Mouse (Mus musculus) embryonic facial prominence, embryonic 13.5 days (tissue): ENCODE results near the gene Adprm. TPM values are rescaled to one million over a fixed set of nuclear protein-coding genes. Genes with fewer than 3 reads are reported as not detected.
A peak's percentile ranks its signal among the peaks of the same experiment; 100 is the strongest.
"Not testable (repeated sequence)": the region's sequence is repeated elsewhere in the genome, so short reads cannot be mapped to it uniquely, and the experiment has no call there.

Experiments used
- ATAC-seq: fragments of 200-750 bp; cut with Nextera tagmentation; 2 replicates; pipeline ENCODE4 v1.8.0; 2017; ENCODE audit warnings: low read depth; ENCODE audit not compliant: insufficient number of reproducible peaks, insufficient read depth, low FRiP score, low TSS enrichment
- H3K27ac ChIP-seq: fragments of 300-500 bp; sonication (generic); 2 replicates; pipeline ENCODE4 v1.5.1; 2015; ENCODE audit warnings: moderate library complexity, mild to moderate bottlenecking, inconsistent platforms
- H3K27me3 ChIP-seq: fragments of 300-500 bp; sonication (generic); 2 replicates; pipeline ENCODE4 v1.6.1; 2015; ENCODE audit warnings: mild to moderate bottlenecking, inconsistent platforms
- H3K36me3 ChIP-seq: fragments of 300-500 bp; sonication (generic); 2 replicates; pipeline ENCODE4 v1.6.1; 2015; ENCODE audit warnings: mild to moderate bottlenecking, inconsistent platforms
- H3K4me1 ChIP-seq: fragments of 300-500 bp; sonication (generic); 2 replicates; pipeline ENCODE4 v1.6.1; 2015; ENCODE audit warnings: inconsistent platforms
- H3K4me2 ChIP-seq: fragments of 300-500 bp; sonication (generic); 2 replicates; pipeline ENCODE4 v1.6.1; 2015; ENCODE audit warnings: moderate library complexity, mild to moderate bottlenecking, inconsistent platforms
- H3K4me3 ChIP-seq: fragments of 300-500 bp; sonication (generic); 2 replicates; pipeline ENCODE4 v1.5.1; 2015; ENCODE audit warnings: mild to moderate bottlenecking, inconsistent platforms
- H3K9ac ChIP-seq: fragments of 300-500 bp; sonication (generic); 2 replicates; pipeline ENCODE4 v1.6.1; 2015; ENCODE audit warnings: mild to moderate bottlenecking, inconsistent platforms
- H3K9me3 ChIP-seq: fragments of 300-500 bp; sonication (generic); 2 replicates; pipeline ENCODE4 v1.6.1; 2016; ENCODE audit warnings: inconsistent platforms
- WGBS: fragments of 180-500 bp; shearing (Covaris S2); methylation state at CpG from one replicate; pipeline ENCODE4 v1.1.7; 2015; ENCODE audit warnings: mixed read lengths; 5-methylcytosine and 5-hydroxymethylcytosine counted together
- polyA plus RNA-seq: library from polyadenylated mRNA; unstranded; fragments of >200 nt; fragmentation: Nextera tagmentation; extraction: Ambion mirVana; gene quantifications from 2 replicates; pipeline ENCODE4 v1.2.1, GENCODE M21; 2015

Adprm gene
- polyA plus RNA-seq: 37.1 and 43.5 TPM in 2 replicates

GRCm38 (mm10) chr11:67052321-67052952, at the start of gene Adprm, which contains the start of gene Sco1:
Gene Adprm, minus strand, starts transcription at chr11:67052594.
Gene Sco1, plus strand, starts transcription at chr11:67052670.
- under 1% methylated on average over 50 of the region's 50 CpGs for WGBS
- Histone ChIP-seq H3K4me1 (peaks cover 11% of the 10 kb centered on the region), H3K36me3 (peaks cover 26% of the 10 kb centered on the region), H3K9me3 (no peaks in the 10 kb centered on the region), H3K9ac (peak within 1 kb of the TSS; percentile 93), H3K27ac (peak within 1 kb of the TSS; percentile 80), H3K27me3 (no peaks in the 10 kb centered on the region), H3K4me2 (peak within 1 kb of the TSS; percentile 70), H3K4me3 (peak within 1 kb of the TSS; percentile 98)
- ATAC-seq: peak; percentile 78

GRCm38 (mm10) chr11:67101713-67102112, 49.3 kb upstream of the Adprm start:
- H3K27ac ChIP-seq: no peak overlapping the region
- H3K4me3 ChIP-seq: no peak overlapping the region
- H3K27me3 ChIP-seq: no peaks in the 10 kb centered on the region; the same call in 1 of the 2 replicates
- H3K9ac ChIP-seq: no peak overlapping the region
- H3K4me2 ChIP-seq: no peak overlapping the region
- H3K9me3 ChIP-seq: no peaks in the 10 kb centered on the region
- 31% methylated on average over 7 of the region's 8 CpGs for WGBS
- peaks cover 4% of the 10 kb centered on the region; the same call in 1 of the 2 replicates for H3K4me1 ChIP-seq
- ATAC-seq: no peak
- no peaks in the 10 kb centered on the region for H3K36me3 ChIP-seq

GRCm38 (mm10) chr11:67100169-67100568, 47.8 kb upstream of the Adprm start:
- no peaks in the 10 kb centered on the region for H3K4me1 ChIP-seq
- no peaks in the 10 kb centered on the region; the same call in 1 of the 2 replicates for H3K27me3 ChIP-seq
- no peaks in the 10 kb centered on the region for H3K36me3 ChIP-seq
- H3K9ac ChIP-seq: no peak overlapping the region
- H3K4me3 ChIP-seq: no peak overlapping the region
- WGBS: 31% methylated on average over 6 of the region's 6 CpGs
- no peak overlapping the region for H3K27ac ChIP-seq
- no peak overlapping the region for H3K4me2 ChIP-seq
- no peaks in the 10 kb centered on the region for H3K9me3 ChIP-seq
- ATAC-seq: no peak

GRCm38 (mm10) chr11:67099241-67099640, 46.8 kb upstream of the Adprm start:
- no peak overlapping the region for H3K9ac ChIP-seq
- no peaks in the 10 kb centered on the region for H3K9me3 ChIP-seq
- no peak overlapping the region for H3K4me2 ChIP-seq
- ATAC-seq: no peak
- no peaks in the 10 kb centered on the region for H3K4me1 ChIP-seq
- no peaks in the 10 kb centered on the region; the same call in 1 of the 2 replicates for H3K27me3 ChIP-seq
- H3K4me3 ChIP-seq: no peak overlapping the region
- H3K36me3 ChIP-seq: no peaks in the 10 kb centered on the region
- H3K27ac ChIP-seq: no peak overlapping the region
- 94% methylated on average over 16 of the region's 16 CpGs for WGBS

GRCm38 (mm10) chr11:67098427-67098826, 46.0 kb upstream of the Adprm start:
- no peaks in the 10 kb centered on the region for H3K36me3 ChIP-seq
- H3K9ac ChIP-seq: no peak overlapping the region
- WGBS: 80% methylated on average over 11 of the region's 11 CpGs
- no peaks in the 10 kb centered on the region for H3K4me1 ChIP-seq
- H3K27ac ChIP-seq: no peak overlapping the region
- no peaks in the 10 kb centered on the region; the same call in 1 of the 2 replicates for H3K27me3 ChIP-seq
- no peak overlapping the region for H3K4me3 ChIP-seq
- no peaks in the 10 kb centered on the region for H3K9me3 ChIP-seq
- no peak overlapping the region for H3K4me2 ChIP-seq
- no peak for ATAC-seq

- Histone ChIP-seq H3K9me3 (no peaks in the 10 kb centered on the region), H3K9ac (no peak overlapping the region), H3K27ac (no peak overlapping the region), H3K4me1 (no peaks in the 10 kb centered on the region), H3K4me3 (no peak overlapping the region), H3K4me2 (no peak overlapping the region), H3K27me3 (peaks cover 3% of the 10 kb centered on the region), H3K36me3 (no peaks in the 10 kb centered on the region)
- no peak for ATAC-seq
- WGBS: 93% methylated on average over 10 of the region's 10 CpGs
These were observed 45.3 kb upstream of the Adprm start for GRCm38 (mm10) chr11:67097709-67098108.

- Histone ChIP-seq H3K4me2 (no peak overlapping the region), H3K9ac (no peak overlapping the region), H3K4me1 (no peaks in the 10 kb centered on the region), H3K36me3 (no peaks in the 10 kb centered on the region), H3K9me3 (no peaks in the 10 kb centered on the region), H3K27ac (no peak overlapping the region), H3K27me3 (peaks cover 3% of the 10 kb centered on the region), H3K4me3 (no peak overlapping the region)
- 76% methylated on average over 29 of the region's 29 CpGs for WGBS
- no peak for ATAC-seq
These were observed 42.1 kb upstream of the Adprm start for GRCm38 (mm10) chr11:67094470-67094869.

- Histone ChIP-seq H3K4me1 (no peaks in the 10 kb centered on the region), H3K4me3 (no peak overlapping the region), H3K27ac (no peak overlapping the region), H3K27me3 (peaks cover 5% of the 10 kb centered on the region; the same call in 1 of the 2 replicates), H3K9me3 (no peaks in the 10 kb centered on the region), H3K9ac (no peak overlapping the region), H3K36me3 (no peaks in the 10 kb centered on the region), H3K4me2 (no peak overlapping the region)
- WGBS: 97% methylated on average over 5 of the region's 5 CpGs
- ATAC-seq: no peak
These were observed 41.3 kb upstream of the Adprm start for GRCm38 (mm10) chr11:67093652-67094051.

GRCm38 (mm10) chr11:67093201-67093600, 40.8 kb upstream of the Adprm start:
- H3K27ac ChIP-seq: no peak overlapping the region
- H3K9ac ChIP-seq: no peak overlapping the region
- H3K4me3 ChIP-seq: no peak overlapping the region
- no peaks in the 10 kb centered on the region for H3K4me1 ChIP-seq
- peaks cover 7% of the 10 kb centered on the region; the same call in 1 of the 2 replicates for H3K27me3 ChIP-seq
- no peaks in the 10 kb centered on the region for H3K36me3 ChIP-seq
- no peak overlapping the region for H3K4me2 ChIP-seq
- ATAC-seq: no peak
- 74% methylated on average over 9 of the region's 9 CpGs for WGBS
- H3K9me3 ChIP-seq: no peaks in the 10 kb centered on the region

- not testable (repeated sequence) for ATAC-seq, H3K4me1 ChIP-seq, H3K36me3 ChIP-seq, H3K27ac ChIP-seq, H3K9me3 ChIP-seq, H3K4me3 ChIP-seq, H3K27me3 ChIP-seq, H3K9ac ChIP-seq, H3K4me2 ChIP-seq
- 95% methylated on average over 12 of the region's 12 CpGs for WGBS
These were observed 40.0 kb upstream of the Adprm start for GRCm38 (mm10) chr11:67092354-67092753.

- peaks cover 5% of the 10 kb centered on the region; the same call in 1 of the 2 replicates for H3K4me1 ChIP-seq
- H3K27me3 ChIP-seq: peaks cover 33% of the 10 kb centered on the region
- ATAC-seq: no peak
- no peak overlapping the region for H3K27ac ChIP-seq
- H3K9ac ChIP-seq: no peak overlapping the region
- 83% methylated on average over 12 of the region's 12 CpGs for WGBS
- no peak overlapping the region for H3K4me2 ChIP-seq
- H3K9me3 ChIP-seq: no peaks in the 10 kb centered on the region
- H3K36me3 ChIP-seq: no peaks in the 10 kb centered on the region
- no peak overlapping the region for H3K4me3 ChIP-seq
These were observed 34.8 kb upstream of the Adprm start for GRCm38 (mm10) chr11:67087225-67087624.

GRCm38 (mm10) chr11:67086467-67087164, 34.2 kb upstream of the Adprm start:
- Histone ChIP-seq H3K4me1 (peaks cover 5% of the 10 kb centered on the region; the same call in 1 of the 2 replicates), H3K4me3 (no peak overlapping the region), H3K9ac (0 out of 2 replicates have a peak overlapping the region, but pooled peaks have one; percentile 51), H3K27me3 (peaks cover 36% of the 10 kb centered on the region), H3K36me3 (no peaks in the 10 kb centered on the region), H3K27ac (no peak overlapping the region), H3K4me2 (peak overlapping the region; percentile 27), H3K9me3 (no peaks in the 10 kb centered on the region)
- no peak for ATAC-seq
- 45% methylated on average over 9 of the region's 9 CpGs for WGBS
